Mouse (Mus musculus): Measurements from ENCODE around the gene Npb.

Npb gene

DNA sequence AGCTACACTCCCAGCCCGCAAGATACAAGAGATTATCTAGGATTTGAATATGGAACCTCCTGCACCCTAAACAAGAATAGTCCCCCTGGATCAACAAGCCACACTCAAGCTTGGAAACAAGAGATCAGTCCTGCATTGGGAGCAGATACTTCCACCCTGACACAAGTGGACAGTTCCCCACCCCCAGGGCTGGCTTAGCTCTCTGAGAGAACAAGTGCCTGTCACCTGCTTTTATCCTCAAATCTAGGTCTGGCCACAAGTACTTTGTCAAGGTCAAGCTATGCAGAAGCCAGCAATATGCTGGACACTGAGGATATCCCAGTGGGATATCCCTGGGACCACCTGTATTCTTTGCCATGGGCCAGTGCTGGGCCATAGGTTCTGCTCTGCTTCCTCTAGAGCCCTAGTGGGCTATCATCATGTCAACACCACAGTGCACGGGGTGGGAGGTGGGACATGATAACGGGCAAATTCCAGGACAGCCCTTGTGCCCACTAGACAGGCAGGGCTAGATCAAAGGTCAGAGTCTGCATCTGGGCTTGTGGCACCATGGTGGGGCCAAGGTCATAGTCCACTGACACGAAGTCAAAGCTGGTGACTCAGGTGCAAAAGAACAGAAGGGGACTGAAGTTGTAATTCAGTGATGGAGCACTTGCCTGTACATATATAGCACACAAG is 8.5 kb downstream of the Npb start:
- DNase-seq = no peak

GRCm38 (mm10) chr11:120617519-120618112 is 9.3 kb downstream of the Npb start, which contains the start of gene Pcyt2:
Gene Pcyt2 (minus strand): TSS chr11:120617936.
- peak; percentile 91 for DNase-seq

GRCm38 (mm10) chr11:120618619-120619535 is 10.6 kb downstream of the Npb start:
- DNase-seq = no peak

DNA sequence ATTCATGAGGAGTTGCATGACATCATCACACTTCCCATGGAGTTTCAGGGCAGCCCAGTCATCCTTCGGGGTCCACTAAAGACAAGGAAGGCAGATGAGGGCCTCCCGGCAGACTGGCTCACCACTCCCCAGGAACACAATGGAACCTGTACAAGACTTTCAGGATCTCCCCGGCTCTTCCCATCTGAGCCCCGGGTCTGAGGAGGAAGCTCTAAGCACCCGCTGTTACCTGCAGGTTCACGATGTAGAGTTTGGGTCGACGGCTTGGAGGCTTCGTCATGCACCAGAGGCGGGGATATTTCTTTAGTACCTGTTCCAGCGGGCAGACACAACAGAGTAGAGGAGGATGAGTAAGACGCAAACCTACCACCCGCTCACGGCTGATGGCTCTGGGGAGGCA is 11.9 kb downstream of the Npb start:
- no peak for DNase-seq

- DNase-seq = no peak
Measured at GRCm38 (mm10) chr11:120622805-120623204, 14.5 kb downstream of the Npb start.

- peak; percentile 71 for DNase-seq
Measured at GRCm38 (mm10) chr11:120623961-120624679, 15.8 kb downstream of the Npb start.

DNA sequence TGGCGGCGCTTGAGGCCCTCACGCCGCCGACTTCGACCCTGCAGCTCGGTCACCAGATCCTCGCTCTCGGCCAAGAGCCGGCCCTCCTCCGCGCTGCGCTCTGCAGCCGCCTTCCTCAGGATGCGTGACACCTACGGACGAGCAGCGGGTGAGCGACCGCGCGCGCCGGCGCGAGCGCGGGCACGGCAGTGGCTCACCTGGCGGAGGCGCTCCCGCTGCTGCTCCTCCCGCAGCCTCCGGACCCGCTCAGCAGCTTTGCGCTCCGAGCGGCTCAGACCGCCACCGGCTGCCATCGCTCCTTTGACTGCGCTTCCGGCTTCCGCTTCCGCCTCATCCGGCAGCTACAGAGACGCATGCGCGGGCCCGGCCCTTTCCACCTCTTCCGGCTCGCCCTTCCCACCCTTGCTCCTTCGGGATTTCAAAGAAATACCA is 16.4 kb downstream of the Npb start:
- DNase-seq = peak; percentile 85

DNA sequence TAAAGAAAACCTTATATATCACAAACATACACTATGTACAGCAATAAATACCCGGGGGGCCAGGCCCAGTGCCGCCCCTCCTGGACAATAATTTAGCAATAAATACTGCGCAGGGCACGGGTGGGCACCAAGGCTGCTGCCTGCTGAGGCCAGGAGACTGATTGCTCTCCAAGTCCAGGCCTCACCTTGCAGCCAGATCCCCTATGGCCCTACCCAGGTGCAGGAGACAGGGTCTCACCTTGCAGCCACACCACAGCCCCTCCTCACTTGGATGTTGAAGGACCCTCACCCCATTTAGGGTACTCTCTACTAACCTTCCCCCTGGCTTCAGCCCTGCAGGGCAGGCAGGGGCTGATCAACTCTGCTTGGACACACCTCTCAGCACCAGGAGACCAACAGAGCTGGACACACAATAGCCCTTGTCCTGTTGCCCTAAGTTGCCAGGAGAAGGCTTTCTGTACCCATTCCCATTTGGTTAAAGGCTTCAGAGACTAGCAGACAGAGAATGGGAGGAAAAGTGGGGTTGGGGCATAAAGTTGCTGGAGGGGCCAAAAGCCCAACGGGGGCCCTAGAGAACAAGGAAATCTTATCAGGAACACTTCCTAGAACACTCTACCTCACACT is 17.0 kb downstream of the Npb start, which contains the start of gene Sirt7:
Sirt7 (minus strand) TSS at position 89 of the 624 bp plus-strand sequence.
- no peak for DNase-seq

- DNase-seq = no peak
Measured at GRCm38 (mm10) chr11:120626785-120627467, 18.6 kb downstream of the Npb start.

DNA sequence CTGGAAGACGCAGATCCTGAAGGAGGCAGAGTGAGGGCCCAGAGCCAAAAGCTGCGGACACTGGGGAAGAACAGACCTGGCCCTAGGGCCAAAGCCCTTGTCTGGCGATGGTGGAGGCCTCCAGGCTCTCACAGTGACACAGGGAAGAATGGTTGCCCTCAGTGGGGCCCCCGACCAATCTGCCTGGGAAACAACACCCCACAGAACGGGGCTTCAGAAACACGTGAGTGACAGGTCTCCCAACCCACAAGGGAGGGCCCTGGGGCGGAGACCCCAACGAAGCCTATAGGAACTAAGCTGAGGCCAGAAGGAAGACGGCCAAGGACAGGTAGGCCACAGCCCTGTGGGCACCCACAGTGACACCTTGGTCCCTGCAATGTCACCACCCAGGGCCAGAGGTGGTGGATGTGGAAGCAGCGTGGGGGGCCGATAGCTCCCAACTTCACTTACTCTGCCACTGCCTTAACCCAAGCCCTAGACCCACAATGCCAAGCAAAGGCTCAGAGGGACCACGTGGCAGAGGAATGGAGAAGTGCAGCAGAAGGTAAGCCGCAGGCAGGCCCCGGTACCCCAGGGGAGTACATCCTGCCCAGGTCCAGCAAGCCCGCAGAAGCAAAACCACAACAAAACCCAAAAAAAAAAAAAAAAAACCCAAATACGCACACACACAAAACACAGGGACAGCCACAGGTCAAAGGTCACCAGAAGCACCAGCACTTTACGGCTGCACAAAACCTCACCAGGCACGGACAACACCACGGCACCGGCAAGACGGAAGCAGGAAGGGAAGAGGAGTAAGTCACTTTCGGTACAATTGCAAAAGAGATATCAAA is 19.4 kb downstream of the Npb start:
- no peak for DNase-seq

DNA sequence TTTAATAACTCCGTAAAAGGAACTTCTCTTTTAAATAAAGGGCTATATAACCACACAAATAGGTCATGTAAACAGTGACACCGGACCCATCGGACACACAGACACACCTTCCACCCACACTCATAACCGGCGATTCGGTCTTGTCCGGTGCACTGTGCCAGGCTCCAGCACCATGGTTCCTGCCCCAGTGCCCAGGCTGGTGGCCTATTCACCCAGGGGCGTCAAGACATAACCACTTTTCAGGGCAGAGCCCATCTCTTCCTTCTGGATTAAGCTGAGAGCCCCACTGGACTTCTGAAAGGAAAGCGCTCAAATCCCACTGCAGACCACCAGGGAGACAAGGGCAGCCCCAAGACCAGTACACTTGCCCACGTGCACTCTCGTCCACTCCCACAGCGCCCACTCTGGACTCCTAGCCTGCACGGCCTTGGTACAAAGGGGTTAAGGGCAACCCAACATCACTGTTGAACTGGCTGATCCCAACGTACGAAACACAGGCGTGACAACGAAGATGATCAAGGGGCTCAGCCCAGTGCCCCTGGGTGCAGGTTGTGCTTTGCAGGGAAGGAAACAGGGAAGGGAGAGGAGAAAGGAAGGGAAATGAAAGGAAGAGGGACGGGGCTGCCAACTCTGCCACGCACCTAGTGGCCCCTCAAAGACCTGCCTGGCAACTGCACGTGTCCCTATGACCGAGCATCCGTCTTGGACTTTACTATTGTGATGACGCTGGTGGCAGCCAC is 20.5 kb downstream of the Npb start:
- DNase-seq = no peak

DNA sequence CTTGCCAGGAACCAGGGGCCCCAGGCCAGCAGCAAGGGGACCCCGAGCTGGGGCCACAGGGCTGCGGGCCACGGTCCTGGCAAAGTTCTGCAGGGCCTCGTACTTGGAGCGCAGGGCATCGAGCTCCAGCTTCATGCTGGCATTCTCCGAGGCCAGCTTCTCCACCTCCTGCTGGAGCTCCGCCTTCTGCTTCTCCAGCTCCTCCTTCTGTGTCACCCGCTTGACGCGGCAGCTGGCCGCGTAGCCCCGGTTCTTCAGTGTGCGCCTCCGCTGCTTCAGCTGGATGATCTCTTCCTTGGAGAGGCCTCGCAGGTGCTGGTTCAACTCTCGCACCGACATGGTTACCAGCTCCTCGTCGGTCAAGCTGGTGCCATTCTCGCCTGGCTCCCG is 21.1 kb downstream of the Npb start:
- no peak for DNase-seq

- no peak for DNase-seq
Measured at GRCm38 (mm10) chr11:120629911-120630310, 21.6 kb downstream of the Npb start.

DNA sequence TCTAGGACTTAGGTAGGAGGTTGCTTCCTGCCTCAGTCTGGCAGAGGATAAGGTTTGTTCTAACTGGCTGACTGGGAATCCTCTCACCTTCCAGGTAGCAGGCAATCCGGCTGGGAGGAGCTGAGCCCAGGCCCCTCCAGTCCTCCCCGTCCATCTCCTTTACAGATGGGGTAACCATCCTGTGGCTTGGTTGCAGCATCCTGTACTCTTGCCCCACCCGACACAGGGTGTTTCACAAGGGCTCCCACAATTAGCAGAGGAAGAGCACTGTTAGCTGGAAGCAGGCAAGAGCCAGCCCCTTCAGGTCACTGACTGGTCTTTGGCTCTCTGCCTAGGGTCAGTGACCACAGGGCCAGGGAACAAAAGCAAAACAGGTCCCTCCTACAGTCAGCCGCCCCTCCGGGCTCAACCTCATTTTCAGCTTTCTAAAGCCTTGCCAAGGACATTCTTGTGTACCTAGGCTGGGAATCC is 22.2 kb downstream of the Npb start:
- no peak for DNase-seq

DNA sequence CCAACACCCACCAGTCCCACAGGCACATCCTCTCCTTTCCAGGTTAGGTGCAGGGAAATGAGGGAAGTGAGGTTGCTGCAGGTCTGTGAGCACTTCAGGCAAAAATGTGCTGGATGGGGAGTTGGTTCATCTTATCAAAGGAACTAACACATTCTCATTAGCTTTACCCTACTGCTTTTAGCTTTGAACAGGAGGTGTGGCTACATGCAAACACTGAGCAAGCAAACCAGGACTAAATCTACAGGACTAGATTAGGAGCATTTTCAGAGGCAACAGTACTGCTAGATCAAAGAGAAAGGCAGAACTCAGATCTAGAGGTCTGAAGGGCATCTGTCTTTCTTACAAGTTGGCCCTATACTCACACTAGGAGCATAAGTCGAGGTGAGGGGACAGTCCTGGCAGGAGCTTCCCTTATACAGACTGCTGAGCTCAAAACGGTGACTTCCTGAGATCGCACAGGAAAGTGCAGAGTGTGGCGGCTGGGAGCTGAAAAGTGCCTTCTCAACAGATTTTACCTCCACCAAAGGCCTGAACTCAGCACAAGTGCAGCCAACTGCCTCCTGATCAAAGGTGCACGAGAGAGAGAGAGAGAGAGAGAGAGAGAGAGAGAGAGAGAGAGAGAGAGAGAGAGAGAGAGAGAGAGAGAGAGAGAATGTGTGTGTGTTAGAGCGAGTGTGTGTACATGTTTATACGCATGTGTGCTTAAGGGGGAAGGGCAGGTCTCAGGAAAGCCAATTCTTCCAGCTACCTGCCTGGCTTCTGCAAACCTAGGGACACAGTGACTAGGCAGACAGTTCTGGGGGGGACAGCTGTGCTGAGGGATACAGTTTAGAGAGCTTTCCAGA is 22.8 kb downstream of the Npb start:
- no peak for DNase-seq

- no peak for DNase-seq
Measured at GRCm38 (mm10) chr11:120631726-120632448, 23.6 kb downstream of the Npb start.

GRCm38 (mm10) chr11:120632559-120633519 is 24.6 kb downstream of the Npb start:
- DNase-seq = peak; percentile 68
